Mouse (Mus musculus): ENCODE data around the gene Tspan1. TPM values are rescaled to one million over a fixed set of nuclear protein-coding genes. Genes with fewer than 3 reads are reported as not detected.

The Tspan1 gene
- total RNA-seq, 2 experiments from 2014 or later: 0.36 TPM; not detected in 1

GRCm38 (mm10) chr4:116169353-116169672 is 1.9 kb upstream of the Tspan1 start:
- intact Hi-C loops (cut with DNase I): loop anchor here (10.0 kb wide), 1 partner anchor 275 kb away; no protein-coding TSS in a partner anchor
- DNase-seq: no peak

GRCm38 (mm10) chr4:116168617-116169352 is 1.4 kb upstream of the Tspan1 start:
- DNase-seq: peak; percentile 78 to 89
- intact Hi-C loops (cut with DNase I): loop anchor here (10.0 kb wide), 1 partner anchor 276 kb away; no protein-coding TSS in a partner anchor

- no peak for DNase-seq
- intact Hi-C loops (cut with DNase I): loop anchor here (2.0 to 10.0 kb wide), 2 partner anchors 117 to 279 kb away; no protein-coding TSS in a partner anchor
These were observed 1.5 kb downstream of the Tspan1 start for GRCm38 (mm10) chr4:116165708-116166407.

- no peak for DNase-seq
- intact Hi-C loops (cut with DNase I): loop anchor here (10.0 kb wide), 1 partner anchor 280 kb away; no protein-coding TSS in a partner anchor
These were observed 2.4 kb downstream of the Tspan1 start for GRCm38 (mm10) chr4:116164759-116165554.

- no peak for DNase-seq
- intact Hi-C loops (cut with DNase I): loop anchor here (10.0 kb wide), 1 partner anchor 283 kb away; no protein-coding TSS in a partner anchor
These were observed 5.3 kb downstream of the Tspan1 start for GRCm38 (mm10) chr4:116162142-116162541.

GRCm38 (mm10) chr4:116160769-116161168 is 6.6 kb downstream of the Tspan1 start:
- DNase-seq: no peak
- intact Hi-C loops (cut with DNase I): loop anchor here (10.0 kb wide), 1 partner anchor 284 kb away; no protein-coding TSS in a partner anchor

- DNase-seq: no peak
- intact Hi-C loops (cut with DNase I): loop anchor here (10.0 kb wide), 1 partner anchor 285 kb away; no protein-coding TSS in a partner anchor
These were observed 7.5 kb downstream of the Tspan1 start for GRCm38 (mm10) chr4:116159912-116160311.

- intact Hi-C loops (cut with DNase I): no loop called here
- no peak for DNase-seq
These were observed 9.5 kb downstream of the Tspan1 start for GRCm38 (mm10) chr4:116157882-116158281.

GRCm38 (mm10) chr4:116152702-116153101 is 14.7 kb downstream of the Tspan1 start:
- intact Hi-C loops (cut with DNase I): no loop called here
- DNase-seq: no peak

GRCm38 (mm10) chr4:116151238-116151637 is 16.2 kb downstream of the Tspan1 start, which contains the start of gene Lurap1:
TSS of gene Lurap1 (minus strand) at chr4:116151338.
- intact Hi-C loops (cut with DNase I): no loop called here
- no peak for DNase-seq

- intact Hi-C loops (cut with DNase I): no loop called here
- no peak for DNase-seq
These were observed 16.6 kb downstream of the Tspan1 start for GRCm38 (mm10) chr4:116150862-116151221.

- intact Hi-C loops (cut with DNase I): no loop called here
- peak; percentile 79 to 87 for DNase-seq
These were observed 17.1 kb downstream of the Tspan1 start for GRCm38 (mm10) chr4:116150156-116150861.

- intact Hi-C loops (cut with DNase I): no loop called here
These were observed 17.6 kb downstream of the Tspan1 start for GRCm38 (mm10) chr4:116149812-116150155.

GRCm38 (mm10) chr4:116143891-116144717 is 23.3 kb downstream of the Tspan1 start:
- DNase-seq: peak; percentile 77 to 79
- intact Hi-C loops (cut with DNase I): no loop called here

More at GRCm38 (mm10) chr4:116149812-116150155, 17.6 kb downstream of the Tspan1 start:
- no peak for DNase-seq

GRCm38 (mm10) chr4:116143317-116143811 is 24.0 kb downstream of the Tspan1 start:
- DNase-seq: peak; percentile 18 to 23
- intact Hi-C loops (cut with DNase I): no loop called here

- intact Hi-C loops (cut with DNase I): no loop called here
- DNase-seq: no peak
These were observed 25.1 kb downstream of the Tspan1 start for GRCm38 (mm10) chr4:116142269-116142668.

GRCm38 (mm10) chr4:116141736-116142135 is 25.7 kb downstream of the Tspan1 start:
- DNase-seq: no peak
- intact Hi-C loops (cut with DNase I): no loop called here

- DNase-seq: no peak
- intact Hi-C loops (cut with DNase I): no loop called here
These were observed 26.4 kb downstream of the Tspan1 start for GRCm38 (mm10) chr4:116140801-116141574.

All from heart, postnatal 14 days (tissue).